8 mouse cellular contexts compared by ENCODE assay signal in the genomic region with DNA sequence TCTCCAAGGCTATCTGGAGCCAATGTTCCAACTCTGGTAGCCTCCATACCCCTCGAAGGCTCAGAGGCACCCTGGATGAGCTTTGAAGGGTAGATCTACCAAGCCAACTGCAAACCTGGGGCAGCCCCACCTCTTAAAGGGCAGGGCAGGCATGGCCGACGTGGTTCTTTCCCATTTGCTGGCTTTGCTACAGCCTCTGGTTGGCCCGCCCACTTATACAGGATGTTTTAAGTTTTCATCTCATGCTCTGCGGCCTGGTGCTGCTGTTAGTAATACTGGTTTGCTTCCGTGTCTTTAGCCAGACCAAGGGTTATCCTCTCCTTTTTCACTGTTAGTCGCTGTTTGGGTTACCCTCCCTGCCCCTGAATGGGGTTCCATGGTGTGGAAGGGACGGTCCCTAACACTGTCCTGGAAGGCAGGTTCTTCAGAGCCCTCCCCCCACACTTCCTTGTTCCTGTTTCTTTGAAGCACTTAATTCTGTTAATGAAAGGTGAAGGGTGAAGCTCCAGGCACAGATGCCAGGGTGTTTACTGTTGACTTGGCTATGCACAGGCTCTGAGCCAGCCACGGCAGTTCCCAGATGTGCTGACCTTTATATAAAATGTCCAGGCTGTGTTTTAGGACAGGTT. TPM values are rescaled to one million over a fixed set of nuclear protein-coding genes. Genes with fewer than 3 reads are reported as not detected.
DNase-seq lines count a peak whose midpoint lies in the region; ATAC-seq lines count a peak whose summit lies in the region.

No protein-coding gene starts in this region.

- no peaks in the 10 kb centered on the region for H3K27me3 ChIP-seq in forebrain, embryonic 13.5 days
- H3K27me3 ChIP-seq in forebrain, embryonic 16.5 days (replicated peaks; ENCODE audit: control insufficient read depth, insufficient read depth, low read length) = no peaks in the 10 kb centered on the region
- H3K27me3 ChIP-seq in limb, embryonic 10.5 days (ENCODE audit: low read depth, poor library complexity, severe bottlenecking) = no peaks in the 10 kb centered on the region
- H3K27me3 ChIP-seq in midbrain, embryonic 13.5 days = no peaks in the 10 kb centered on the region

- peak overlapping the region; percentile 90 for H3K9ac ChIP-seq in forebrain, embryonic 13.5 days
- no peak overlapping the region for H3K9ac ChIP-seq in forebrain, embryonic 16.5 days (replicated peaks; ENCODE audit: low read depth, low read length)
- H3K9ac ChIP-seq in midbrain, embryonic 13.5 days (replicated peaks) = peak overlapping the region; percentile 89

- no peaks in the 10 kb centered on the region for H3K9me3 ChIP-seq in forebrain, embryonic 13.5 days (replicated peaks)
- H3K9me3 ChIP-seq in forebrain, embryonic 16.5 days (ENCODE audit: control insufficient read depth, low read length) = no peaks in the 10 kb centered on the region
- H3K9me3 ChIP-seq in limb, embryonic 10.5 days (replicated peaks) = no peaks in the 10 kb centered on the region
- H3K9me3 ChIP-seq in midbrain, embryonic 13.5 days = no peaks in the 10 kb centered on the region

- H3K4me1 ChIP-seq in forebrain, embryonic 13.5 days = peaks cover 34% of the 10 kb centered on the region
- H3K4me1 ChIP-seq in forebrain, embryonic 16.5 days (replicated peaks; ENCODE audit: control insufficient read depth, insufficient read depth, low read length) = peaks cover 32% of the 10 kb centered on the region
- peaks cover 54% of the 10 kb centered on the region for H3K4me1 ChIP-seq in limb, embryonic 10.5 days
- H3K4me1 ChIP-seq in midbrain, embryonic 13.5 days (replicated peaks) = peaks cover 41% of the 10 kb centered on the region

- H3K36me3 ChIP-seq in forebrain, embryonic 13.5 days (ENCODE audit: poor library complexity, severe bottlenecking) = peaks cover 31% of the 10 kb centered on the region
- H3K36me3 ChIP-seq in forebrain, embryonic 16.5 days (ENCODE audit: control insufficient read depth, insufficient read depth) = no peaks in the 10 kb centered on the region; the same call in none of the 2 replicates
- peaks cover 44% of the 10 kb centered on the region for H3K36me3 ChIP-seq in limb, embryonic 10.5 days
- H3K36me3 ChIP-seq in midbrain, embryonic 13.5 days = peaks cover 29% of the 10 kb centered on the region

- no peak for ATAC-seq in forebrain, embryonic 13.5 days
- ATAC-seq in forebrain, embryonic 16.5 days = no peak
- no peak for ATAC-seq in midbrain, embryonic 13.5 days

- peak; percentile 52 for DNase-seq in brain, adult 2 months (ENCODE audit: low read depth, low spot score)
- peak; percentile 48 to 65 for DNase-seq in heart, postnatal 10 days
- DNase-seq in limb, embryonic 10.5 days (ENCODE audit: low spot score) = peak; percentile 46
- peak; percentile 80 for DNase-seq in thymus, postnatal 14 days
- DNase-seq in testis, postnatal 14 days (ENCODE audit: low spot score) = no peak

- WGBS in forebrain, embryonic 13.5 days = 83% methylated on average over 9 of the region's 9 CpGs
- WGBS in forebrain, embryonic 16.5 days = 77% methylated on average over 9 of the region's 9 CpGs
- 52% methylated on average over 9 of the region's 9 CpGs for WGBS in limb, embryonic 10.5 days
- WGBS in midbrain, embryonic 13.5 days = 81% methylated on average over 9 of the region's 9 CpGs

- H3K27ac ChIP-seq in forebrain, embryonic 13.5 days = no peak overlapping the region
- H3K27ac ChIP-seq in forebrain, embryonic 16.5 days (ENCODE audit: low read length) = no peak overlapping the region
- H3K27ac ChIP-seq in limb, embryonic 10.5 days = peak overlapping the region; percentile 63
- no peak overlapping the region for H3K27ac ChIP-seq in midbrain, embryonic 13.5 days

- intact Hi-C loops in heart, postnatal 10 days (cut with DNase I) = loop anchor here (5.0 kb wide), 2 partner anchors 134 to 251 kb away; a partner anchor contains a TSS

- H3K4me3 ChIP-seq in forebrain, embryonic 13.5 days = no peak overlapping the region
- H3K4me3 ChIP-seq in forebrain, embryonic 16.5 days (replicated peaks; ENCODE audit: low read length) = no peak overlapping the region
- peak overlapping the region; percentile 16; the same call in 1 of the 2 replicates for H3K4me3 ChIP-seq in limb, embryonic 10.5 days
- no peak overlapping the region for H3K4me3 ChIP-seq in midbrain, embryonic 13.5 days (replicated peaks)

- H3K4me2 ChIP-seq in forebrain, embryonic 13.5 days = peak overlapping the region; percentile 91
- H3K4me2 ChIP-seq in forebrain, embryonic 16.5 days (ENCODE audit: low read length) = no peak overlapping the region
- 0 out of 2 replicates have a peak overlapping the region, but pooled peaks have one; percentile 9 for H3K4me2 ChIP-seq in midbrain, embryonic 13.5 days (replicated peaks)

RNA-seq across cellular contexts. Expression of a gene that starts 3.4 kb away (rescaled TPM):
- polyA plus RNA-seq in forebrain, embryonic 13.5 days (2015; fragmentation: Nextera tagmentation; extraction: Ambion mirVana) = 40.4 and 45.1 TPM in 2 replicates
- 36.2 and 39.8 TPM in 2 replicates for polyA plus RNA-seq in forebrain, embryonic 16.5 days (2015; fragmentation: Nextera tagmentation; extraction: Ambion mirVana)
- 10 to 100 TPM; 42.8 to 47.3 TPM for total RNA-seq in heart, postnatal 10 days (2021)
- polyA plus RNA-seq in limb, embryonic 10.5 days (2016; fragmentation: Nextera tagmentation; extraction: Ambion mirVana) = 59.5 and 62.1 TPM in 2 replicates
- polyA plus RNA-seq in midbrain, embryonic 13.5 days (2015; fragmentation: Nextera tagmentation; extraction: Ambion mirVana) = 36.8 and 40.7 TPM in 2 replicates

RNA-seq across cellular contexts. Expression of a gene that starts 10.6 kb away (rescaled TPM):
- polyA plus RNA-seq in forebrain, embryonic 13.5 days (2015; fragmentation: Nextera tagmentation; extraction: Ambion mirVana) = 20.9 and 22.5 TPM in 2 replicates
- polyA plus RNA-seq in forebrain, embryonic 16.5 days (2015; fragmentation: Nextera tagmentation; extraction: Ambion mirVana) = 22.2 and 24.2 TPM in 2 replicates
- total RNA-seq in heart, postnatal 10 days (2021) = 10 to 100 TPM; 10.5 to 13.0 TPM
- 10.6 and 13.9 TPM in 2 replicates for polyA plus RNA-seq in limb, embryonic 10.5 days (2016; fragmentation: Nextera tagmentation; extraction: Ambion mirVana)
- polyA plus RNA-seq in midbrain, embryonic 13.5 days (2015; fragmentation: Nextera tagmentation; extraction: Ambion mirVana) = 20.2 and 23.9 TPM in 2 replicates

RNA-seq across cellular contexts. Expression of a gene that starts 18.8 kb away (rescaled TPM):
- polyA plus RNA-seq in forebrain, embryonic 13.5 days (2015; fragmentation: Nextera tagmentation; extraction: Ambion mirVana) = 2.3 and 2.4 TPM in 2 replicates
- 2.6 and 4.9 TPM in 2 replicates for polyA plus RNA-seq in forebrain, embryonic 16.5 days (2015; fragmentation: Nextera tagmentation; extraction: Ambion mirVana)
- 1 to 10 TPM; 1.1 to 1.2 TPM for total RNA-seq in heart, postnatal 10 days (2021)
- polyA plus RNA-seq in limb, embryonic 10.5 days (2016; fragmentation: Nextera tagmentation; extraction: Ambion mirVana) = 0.09 and 0.44 TPM in 2 replicates
- 4.1 and 4.5 TPM in 2 replicates for polyA plus RNA-seq in midbrain, embryonic 13.5 days (2015; fragmentation: Nextera tagmentation; extraction: Ambion mirVana)

RNA-seq across cellular contexts. Expression of a gene that starts 44.6 kb away (rescaled TPM):
- polyA plus RNA-seq in forebrain, embryonic 13.5 days (2015; fragmentation: Nextera tagmentation; extraction: Ambion mirVana) = 16.8 and 19.8 TPM in 2 replicates
- 16.8 and 22.1 TPM in 2 replicates for polyA plus RNA-seq in forebrain, embryonic 16.5 days (2015; fragmentation: Nextera tagmentation; extraction: Ambion mirVana)
- total RNA-seq in heart, postnatal 10 days (2021) = 10 to 100 TPM; 13.7 to 13.9 TPM
- polyA plus RNA-seq in limb, embryonic 10.5 days (2016; fragmentation: Nextera tagmentation; extraction: Ambion mirVana) = 24.4 and 28.6 TPM in 2 replicates
- polyA plus RNA-seq in midbrain, embryonic 13.5 days (2015; fragmentation: Nextera tagmentation; extraction: Ambion mirVana) = 17.4 and 19.9 TPM in 2 replicates

RNA-seq across cellular contexts. Expression of a gene that starts 50.2 kb away (rescaled TPM):
- 22.3 and 25.4 TPM in 2 replicates for polyA plus RNA-seq in forebrain, embryonic 13.5 days (2015; fragmentation: Nextera tagmentation; extraction: Ambion mirVana)
- 39.5 and 46.0 TPM in 2 replicates for polyA plus RNA-seq in forebrain, embryonic 16.5 days (2015; fragmentation: Nextera tagmentation; extraction: Ambion mirVana)
- 1 to 10 TPM; 8.3 to 9.1 TPM for total RNA-seq in heart, postnatal 10 days (2021)
- polyA plus RNA-seq in limb, embryonic 10.5 days (2016; fragmentation: Nextera tagmentation; extraction: Ambion mirVana) = 13.0 and 13.8 TPM in 2 replicates
- 25.0 and 26.0 TPM in 2 replicates for polyA plus RNA-seq in midbrain, embryonic 13.5 days (2015; fragmentation: Nextera tagmentation; extraction: Ambion mirVana)
